Mouse (Mus musculus) ovary, adult 2 months (tissue): ENCODE results near the gene Trim33. TPM values are rescaled to one million over a fixed set of nuclear protein-coding genes. Genes with fewer than 3 reads are reported as not detected.

Source experiments
- polyA plus RNA-seq: library from polyadenylated mRNA; depleted of rRNA; stranded (reverse); fragments of >200 nt; gene quantifications from 2 replicates; pipeline ENCODE4 v1.2.3, GENCODE M21; 2012; rRNA removed

The Trim33 gene
- polyA plus RNA-seq: 10.2 and 14.1 TPM in 2 replicates

GRCm38 (mm10) chr3:103279182-103280149 lies at the start of gene Trim33:
Trim33 (plus strand) TSS chr3:103279293.

Other genes starting within 250 kb of the Trim33 start
- gene Nras, start 221.0 kb upstream of the Trim33 start, polyA plus RNA-seq: 13.6 and 20.3 TPM in 2 replicates
- 0.33 TPM in 1 of 2 replicates, not detected in the other for gene Ampd1, start 205.3 kb upstream of the Trim33 start, polyA plus RNA-seq
- 0.73 and 0.92 TPM in 2 replicates for gene Dennd2c, start 176.7 kb upstream of the Trim33 start, polyA plus RNA-seq
- gene Bcas2, start 107.6 kb upstream of the Trim33 start, polyA plus RNA-seq: 21.0 and 21.4 TPM in 2 replicates